Mouse (Mus musculus) midbrain, embryonic 12.5 days (tissue): ENCODE data around the gene Sh3rf1. TPM values are rescaled to one million over a fixed set of nuclear protein-coding genes. Genes with fewer than 3 reads are reported as not detected.

Experiments
- ATAC-seq: fragments of 200-750 bp; cut with Nextera tagmentation; 2 replicates; pipeline ENCODE4 v1.8.0; 2017; ENCODE audit warnings: low read depth, moderate TSS enrichment, moderate library complexity; ENCODE audit not compliant: low FRiP score
- H3K27ac ChIP-seq: fragments of 300-500 bp; sonication (generic); replicated peaks from 2 replicates; pipeline ENCODE4 v1.5.1; 2016; ENCODE audit warnings: mild to moderate bottlenecking
- H3K27me3 ChIP-seq: fragments of 300-500 bp; sonication (generic); 2 replicates; pipeline ENCODE4 v1.6.1; 2016; ENCODE audit warnings: mild to moderate bottlenecking
- H3K36me3 ChIP-seq: fragments of 300-500 bp; sonication (generic); 2 replicates; pipeline ENCODE4 v1.6.1; 2016
- H3K4me1 ChIP-seq: fragments of 300-500 bp; sonication (generic); 2 replicates; pipeline ENCODE4 v1.6.1; 2016
- H3K4me2 ChIP-seq: fragments of 300-500 bp; sonication (generic); replicated peaks from 2 replicates; pipeline ENCODE4 v1.6.1; 2016; ENCODE audit warnings: mild to moderate bottlenecking, moderate library complexity
- H3K4me3 ChIP-seq: fragments of 300-500 bp; sonication (generic); 2 replicates; pipeline ENCODE4 v1.5.1; 2016; ENCODE audit warnings: mild to moderate bottlenecking
- H3K9ac ChIP-seq: fragments of 300-500 bp; sonication (generic); replicated peaks from 2 replicates; pipeline ENCODE4 v1.6.1; 2016; ENCODE audit warnings: mild to moderate bottlenecking, moderate library complexity
- H3K9me3 ChIP-seq: fragments of 300-500 bp; sonication (generic); 2 replicates; pipeline ENCODE4 v1.6.1; 2016; ENCODE audit warnings: mild to moderate bottlenecking
- WGBS: fragments of 180-500 bp; shearing (Covaris S2); methylation state at CpG from one replicate; pipeline ENCODE4 v1.1.7; 2016; 5-methylcytosine and 5-hydroxymethylcytosine counted together
- polyA plus RNA-seq: library from polyadenylated mRNA; unstranded; fragments of >200 nt; fragmentation: Nextera tagmentation; extraction: Ambion mirVana; gene quantifications from 2 replicates; pipeline ENCODE4 v1.2.1, GENCODE M21; 2016

Gene Sh3rf1
- polyA plus RNA-seq, 1 experiment from 2014 or later = 22.0 TPM

GRCm38 (mm10) chr8:61362301-61362913 lies 138.7 kb downstream of the Sh3rf1 start:
- no peak overlapping the region for H3K9ac ChIP-seq
- peaks cover 33% of the 10 kb centered on the region for H3K36me3 ChIP-seq
- peaks cover 4% of the 10 kb centered on the region for H3K4me1 ChIP-seq
- no peak overlapping the region for H3K4me3 ChIP-seq
- no peak overlapping the region for H3K4me2 ChIP-seq
- 88% methylated on average over 9 of the region's 9 CpGs for WGBS
- no peak for ATAC-seq
- H3K27me3 ChIP-seq = no peaks in the 10 kb centered on the region
- no peak overlapping the region for H3K27ac ChIP-seq
- no peaks in the 10 kb centered on the region for H3K9me3 ChIP-seq

- H3K27me3 ChIP-seq = no peaks in the 10 kb centered on the region
- no peaks in the 10 kb centered on the region for H3K9me3 ChIP-seq
- no peak overlapping the region for H3K4me2 ChIP-seq
- WGBS = 93% methylated on average over 9 of the region's 9 CpGs
- no peak overlapping the region for H3K27ac ChIP-seq
- peaks cover 35% of the 10 kb centered on the region for H3K36me3 ChIP-seq
- no peak overlapping the region for H3K4me3 ChIP-seq
- no peak for ATAC-seq
- peaks cover 9% of the 10 kb centered on the region for H3K4me1 ChIP-seq
- no peak overlapping the region for H3K9ac ChIP-seq
Measured at GRCm38 (mm10) chr8:61373303-61373702, 149.6 kb downstream of the Sh3rf1 start.

- no peak overlapping the region for H3K27ac ChIP-seq
- no peak for ATAC-seq
- no peak overlapping the region for H3K9ac ChIP-seq
- no peaks in the 10 kb centered on the region for H3K9me3 ChIP-seq
- H3K4me2 ChIP-seq = no peak overlapping the region
- H3K4me1 ChIP-seq = peaks cover 18% of the 10 kb centered on the region
- H3K36me3 ChIP-seq = peaks cover 35% of the 10 kb centered on the region
- no peak overlapping the region for H3K4me3 ChIP-seq
- 88% methylated on average over 16 of the region's 16 CpGs for WGBS
- H3K27me3 ChIP-seq = no peaks in the 10 kb centered on the region
Measured at GRCm38 (mm10) chr8:61374059-61374755, 150.5 kb downstream of the Sh3rf1 start.

- Histone ChIP-seq H3K27me3 (no peaks in the 10 kb centered on the region), H3K4me1 (peaks cover 21% of the 10 kb centered on the region), H3K27ac (no peak overlapping the region), H3K9ac (no peak overlapping the region), H3K36me3 (peaks cover 35% of the 10 kb centered on the region), H3K4me2 (no peak overlapping the region), H3K4me3 (no peak overlapping the region), H3K9me3 (no peaks in the 10 kb centered on the region)
- ATAC-seq = no peak
- 91% methylated on average over 7 of the region's 7 CpGs for whole genome bisulfite sequencing
Measured at GRCm38 (mm10) chr8:61375205-61375604, 151.5 kb downstream of the Sh3rf1 start.

GRCm38 (mm10) chr8:61378847-61379698 lies 155.4 kb downstream of the Sh3rf1 start:
- peak overlapping the region; percentile 61 for H3K27ac ChIP-seq
- no peak overlapping the region for H3K4me2 ChIP-seq
- peaks cover 17% of the 10 kb centered on the region for H3K36me3 ChIP-seq
- WGBS = 56% methylated on average over 11 of the region's 11 CpGs
- ATAC-seq = peak; percentile 67
- H3K27me3 ChIP-seq = no peaks in the 10 kb centered on the region
- no peak overlapping the region for H3K4me3 ChIP-seq
- H3K4me1 ChIP-seq = peaks cover 21% of the 10 kb centered on the region
- H3K9ac ChIP-seq = no peak overlapping the region; the same call in 1 of the 2 replicates
- H3K9me3 ChIP-seq = no peaks in the 10 kb centered on the region

- no peak overlapping the region for H3K9ac ChIP-seq
- H3K4me1 ChIP-seq = peaks cover 33% of the 10 kb centered on the region
- WGBS = 76% methylated on average over 9 of the region's 9 CpGs
- ATAC-seq = no peak
- no peak overlapping the region for H3K4me2 ChIP-seq
- no peaks in the 10 kb centered on the region for H3K9me3 ChIP-seq
- H3K4me3 ChIP-seq = no peak overlapping the region
- H3K27me3 ChIP-seq = no peaks in the 10 kb centered on the region
- H3K27ac ChIP-seq = 0 out of 2 replicates have a peak overlapping the region, but pooled peaks have one; percentile 10
- peaks cover 13% of the 10 kb centered on the region for H3K36me3 ChIP-seq
Measured at GRCm38 (mm10) chr8:61384536-61384935, 160.9 kb downstream of the Sh3rf1 start.

GRCm38 (mm10) chr8:61385502-61386191 lies 162.0 kb downstream of the Sh3rf1 start:
- H3K4me1 ChIP-seq = peaks cover 38% of the 10 kb centered on the region

GRCm38 (mm10) chr8:61386645-61387044 lies 163.0 kb downstream of the Sh3rf1 start:
- ATAC-seq = peak; percentile 85
- peak overlapping the region; percentile 94 for H3K27ac ChIP-seq
- H3K9ac ChIP-seq = peak overlapping the region; percentile 7; the same call in 1 of the 2 replicates
- no peaks in the 10 kb centered on the region for H3K27me3 ChIP-seq
- peaks cover 44% of the 10 kb centered on the region for H3K4me1 ChIP-seq
- WGBS = 4% methylated on average over 7 of the region's 7 CpGs
- no peak overlapping the region for H3K4me3 ChIP-seq
- H3K36me3 ChIP-seq = peaks cover 9% of the 10 kb centered on the region
- H3K4me2 ChIP-seq = peak overlapping the region; percentile 24
- H3K9me3 ChIP-seq = no peaks in the 10 kb centered on the region

More at GRCm38 (mm10) chr8:61385502-61386191, 162.0 kb downstream of the Sh3rf1 start:
- 83% methylated on average over 11 of the region's 11 CpGs for WGBS
- no peak for ATAC-seq
- H3K9ac ChIP-seq = no peak overlapping the region
- no peaks in the 10 kb centered on the region for H3K27me3 ChIP-seq
- peak overlapping the region; percentile 94 for H3K27ac ChIP-seq
- no peak overlapping the region for H3K4me3 ChIP-seq
- H3K4me2 ChIP-seq = no peak overlapping the region
- H3K36me3 ChIP-seq = peaks cover 13% of the 10 kb centered on the region
- no peaks in the 10 kb centered on the region for H3K9me3 ChIP-seq

- WGBS = 22% methylated on average over 6 of the region's 6 CpGs
- Histone ChIP-seq H3K27ac (peak overlapping the region; percentile 94), H3K27me3 (no peaks in the 10 kb centered on the region), H3K36me3 (peaks cover 9% of the 10 kb centered on the region), H3K9me3 (no peaks in the 10 kb centered on the region), H3K4me2 (peak overlapping the region; percentile 24), H3K4me1 (peaks cover 44% of the 10 kb centered on the region), H3K9ac (no peak overlapping the region), H3K4me3 (no peak overlapping the region)
- ATAC-seq = peak; percentile 50
Measured at GRCm38 (mm10) chr8:61387501-61387963, 163.9 kb downstream of the Sh3rf1 start.

- Histone ChIP-seq H3K4me1 (peaks cover 44% of the 10 kb centered on the region), H3K27ac (peak overlapping the region; percentile 94), H3K9ac (no peak overlapping the region), H3K9me3 (no peaks in the 10 kb centered on the region), H3K27me3 (no peaks in the 10 kb centered on the region), H3K4me2 (no peak overlapping the region), H3K4me3 (no peak overlapping the region), H3K36me3 (peaks cover 9% of the 10 kb centered on the region)
- WGBS = 64% methylated on average over 9 of the region's 9 CpGs
- no peak for ATAC-seq
Measured at GRCm38 (mm10) chr8:61388341-61388740, 164.7 kb downstream of the Sh3rf1 start.

- Histone ChIP-seq H3K4me1 (peaks cover 44% of the 10 kb centered on the region), H3K9me3 (no peaks in the 10 kb centered on the region), H3K27me3 (no peaks in the 10 kb centered on the region), H3K36me3 (0 out of 2 replicates have a peak, but pooled peaks cover 9% of the 10 kb centered on the region), H3K4me2 (no peak overlapping the region), H3K27ac (peak overlapping the region; percentile 52), H3K4me3 (no peak overlapping the region), H3K9ac (no peak overlapping the region)
- 47% methylated on average over 18 of the region's 18 CpGs for WGBS
- ATAC-seq = 0 out of 2 replicates have a peak, but pooled peaks have one; percentile 2
Measured at GRCm38 (mm10) chr8:61390307-61391057, 166.8 kb downstream of the Sh3rf1 start.
